Mouse (Mus musculus): ENCODE data around the gene Tmem248.

Tmem248 gene

DNA sequence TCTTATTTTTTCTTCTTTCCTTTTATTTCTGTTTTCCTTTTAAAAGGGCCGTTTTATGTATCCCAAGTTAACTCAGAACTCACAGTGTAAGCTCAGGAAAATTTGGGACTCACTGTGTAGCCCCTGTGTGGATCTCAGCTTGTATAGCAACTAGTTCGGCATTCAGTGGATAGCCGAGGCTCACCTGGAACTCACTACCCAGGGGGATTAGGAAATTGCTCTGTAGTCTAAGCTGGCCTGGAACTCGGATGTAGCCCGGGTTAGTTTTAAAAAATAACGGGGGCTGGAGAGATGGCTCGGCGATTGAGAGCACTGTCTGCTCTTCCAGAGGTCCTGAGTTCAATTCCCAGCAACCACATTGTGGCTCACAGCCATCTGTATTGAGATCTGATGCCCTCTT, 40.4 kb downstream of the Tmem248 start:
- no peak for DNase-seq (ENCODE audit: low read depth)

DNA sequence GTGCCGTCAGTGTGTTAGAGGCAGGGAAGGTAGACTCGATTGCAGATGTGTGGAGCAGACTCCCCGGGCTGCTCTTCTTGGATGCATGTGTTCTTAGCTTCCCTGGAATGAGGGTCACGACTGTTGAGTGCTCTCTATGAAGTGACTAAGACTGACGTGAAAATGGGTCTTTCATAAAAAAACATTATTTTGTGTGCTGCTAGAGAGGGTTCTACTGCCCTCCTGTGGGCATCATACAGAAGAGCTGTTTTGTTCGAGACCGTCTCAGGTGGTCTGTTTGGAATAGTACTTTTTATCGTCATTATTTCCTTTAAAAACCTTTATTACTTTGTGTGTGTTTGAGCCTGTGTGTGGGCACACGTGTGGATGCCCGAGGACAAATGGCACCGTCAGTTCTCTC, 46.6 kb downstream of the Tmem248 start:
- DNase-seq (ENCODE audit: low read depth), result peak; percentile 46

DNA sequence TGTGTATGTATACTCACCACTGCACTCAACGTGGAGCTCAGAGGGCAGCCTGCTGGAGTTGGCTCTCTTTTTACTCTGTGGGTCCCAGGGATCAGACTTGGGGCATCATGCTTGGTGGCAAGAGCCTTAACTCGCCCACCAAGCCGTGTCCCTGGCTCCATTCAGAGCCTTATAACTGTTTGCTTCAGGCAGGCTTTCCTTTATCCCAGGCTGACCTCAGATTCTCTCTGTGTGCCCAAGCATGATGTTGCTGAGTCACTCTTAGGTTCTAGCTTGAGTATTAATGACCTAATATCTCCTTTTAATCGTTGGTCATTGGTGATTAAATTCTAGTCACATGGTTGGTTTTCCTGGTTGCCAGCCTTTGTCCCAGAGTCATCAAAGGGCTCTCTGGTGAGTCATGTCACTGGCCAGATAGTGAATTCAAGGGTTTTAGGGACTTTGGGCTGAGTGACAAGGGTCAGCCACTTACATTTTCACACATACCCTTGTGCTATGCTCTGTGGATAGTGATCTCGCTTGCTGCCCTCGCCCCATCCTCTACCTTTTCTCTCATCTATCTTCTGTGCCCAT, 47.6 kb downstream of the Tmem248 start:
- DNase-seq (ENCODE audit: low read depth), result peak; percentile 29

DNA sequence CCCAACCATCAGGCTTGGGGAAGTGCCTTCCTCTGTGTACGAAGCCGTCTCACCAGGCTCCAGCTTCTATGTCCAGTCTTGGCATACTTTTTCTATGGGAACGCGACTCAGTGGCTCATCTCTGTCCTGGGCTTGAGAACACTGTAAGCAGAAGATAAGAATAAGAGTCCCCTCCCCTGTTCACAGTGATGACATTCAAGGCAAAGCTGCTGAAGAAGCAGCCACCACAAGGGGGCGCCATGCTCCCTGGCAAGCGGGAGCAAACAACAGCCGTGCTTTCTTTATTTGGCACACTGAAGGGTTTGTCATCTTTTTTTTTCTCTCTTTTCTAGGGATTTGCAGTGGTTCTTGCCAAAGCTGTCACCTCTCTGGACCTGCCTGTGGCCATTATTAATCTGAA, 49.8 kb downstream of the Tmem248 start:
- peak; percentile 49 for DNase-seq (ENCODE audit: low read depth)

DNA sequence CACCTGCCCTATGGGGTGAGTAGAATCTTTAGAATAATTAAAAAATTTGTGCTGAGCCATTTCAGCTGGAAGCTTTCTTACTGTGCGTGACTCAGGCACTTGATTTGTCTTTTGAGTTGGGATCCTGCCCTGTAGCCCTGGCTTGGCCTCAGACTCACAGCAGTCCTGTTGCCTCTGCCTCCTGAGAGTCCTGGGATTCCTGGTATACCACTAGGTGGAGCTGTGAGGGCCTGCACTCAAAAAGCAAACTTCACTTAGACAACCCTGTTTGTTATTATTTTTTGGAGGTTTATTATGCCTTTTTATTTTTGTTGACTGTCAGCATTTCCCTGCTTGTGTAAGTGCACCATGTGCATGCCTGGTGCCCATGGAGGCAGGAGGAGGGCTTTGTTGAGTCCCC, 50.4 kb downstream of the Tmem248 start:
- peak; percentile 69 for DNase-seq (ENCODE audit: low read depth)

DNA sequence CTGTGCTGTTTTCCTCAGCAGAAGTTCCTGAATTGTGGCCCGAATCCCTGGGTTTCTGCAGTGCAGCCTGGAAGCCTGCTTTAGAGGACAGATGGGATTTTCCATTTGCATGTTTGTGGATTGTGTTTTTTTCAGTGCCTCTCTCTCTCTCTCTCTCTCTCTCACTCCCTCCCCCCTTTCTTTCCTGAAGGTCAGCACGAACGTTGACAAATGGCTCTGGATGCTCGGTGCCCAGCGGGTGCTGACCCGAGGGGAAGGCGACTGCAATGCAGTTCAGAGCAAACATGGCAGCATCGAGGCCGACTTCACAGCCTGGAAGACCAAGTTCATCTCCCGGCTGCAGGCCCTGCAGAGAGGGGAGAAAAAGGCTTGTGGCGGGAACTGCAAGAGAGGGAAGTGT, 52.1 kb downstream of the Tmem248 start:
- no peak for DNase-seq (ENCODE audit: low read depth)

DNA sequence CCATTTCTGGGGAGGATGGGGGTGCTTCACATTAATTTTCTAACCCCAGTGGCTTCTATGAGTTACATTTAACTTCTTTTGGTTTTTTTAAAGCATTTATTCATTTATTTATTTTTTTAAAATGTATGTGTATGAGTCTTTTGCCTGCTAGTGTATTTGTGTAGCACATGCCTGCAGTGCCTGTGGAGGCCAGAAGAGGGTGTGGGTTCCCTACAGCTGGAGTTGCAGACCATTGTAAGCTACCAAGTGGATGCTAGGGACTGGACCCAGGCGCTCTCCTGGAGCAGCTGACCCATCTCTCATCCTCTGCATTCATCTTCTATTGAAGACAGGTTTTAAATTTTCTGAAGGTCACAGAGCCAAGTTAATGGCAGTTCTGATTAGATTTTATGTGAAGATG, 55.5 kb downstream of the Tmem248 start:
- DNase-seq (ENCODE audit: low read depth), result peak; percentile 35

DNA sequence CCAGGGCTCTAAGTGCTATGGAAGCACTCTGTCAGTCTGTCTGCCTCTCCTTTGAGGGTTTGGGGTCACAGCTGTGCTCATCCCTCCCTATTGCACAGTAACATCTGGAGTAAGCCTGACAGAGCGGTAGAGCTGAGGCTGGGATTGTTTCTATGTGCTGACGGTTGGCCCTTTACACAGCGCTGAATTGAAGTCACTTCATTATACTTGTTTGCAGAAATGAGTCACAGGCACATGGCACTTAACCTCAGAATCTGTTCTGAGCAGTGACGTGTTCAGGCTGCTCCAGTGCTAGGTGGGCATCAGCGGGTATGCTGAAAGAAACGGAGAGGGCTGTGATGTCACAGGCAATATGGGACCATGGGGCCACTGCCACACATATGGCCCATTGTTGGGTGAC, 56.2 kb downstream of the Tmem248 start:
- no peak for DNase-seq (ENCODE audit: low read depth)

DNA sequence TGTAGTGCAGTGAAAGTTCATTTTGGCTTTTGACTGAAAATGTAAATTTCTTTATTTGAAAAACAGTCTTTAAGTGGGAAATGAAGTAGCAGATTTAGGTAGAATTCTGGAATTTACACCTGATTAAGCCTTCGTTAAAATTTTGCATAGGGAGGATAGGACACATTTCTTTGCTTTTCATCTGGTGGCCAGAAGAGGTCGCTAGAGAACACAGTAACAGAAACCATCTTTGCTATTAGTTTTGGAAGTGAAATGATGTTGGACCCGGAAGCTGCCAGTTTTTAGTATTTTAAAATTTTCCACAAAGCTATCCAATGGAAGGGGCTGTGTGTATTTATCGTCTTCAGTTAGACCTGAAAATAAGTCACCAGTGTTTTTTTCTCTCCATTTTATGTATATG, 58.6 kb downstream of the Tmem248 start:
- peak; percentile 66 for DNase-seq (ENCODE audit: low read depth)

DNA sequence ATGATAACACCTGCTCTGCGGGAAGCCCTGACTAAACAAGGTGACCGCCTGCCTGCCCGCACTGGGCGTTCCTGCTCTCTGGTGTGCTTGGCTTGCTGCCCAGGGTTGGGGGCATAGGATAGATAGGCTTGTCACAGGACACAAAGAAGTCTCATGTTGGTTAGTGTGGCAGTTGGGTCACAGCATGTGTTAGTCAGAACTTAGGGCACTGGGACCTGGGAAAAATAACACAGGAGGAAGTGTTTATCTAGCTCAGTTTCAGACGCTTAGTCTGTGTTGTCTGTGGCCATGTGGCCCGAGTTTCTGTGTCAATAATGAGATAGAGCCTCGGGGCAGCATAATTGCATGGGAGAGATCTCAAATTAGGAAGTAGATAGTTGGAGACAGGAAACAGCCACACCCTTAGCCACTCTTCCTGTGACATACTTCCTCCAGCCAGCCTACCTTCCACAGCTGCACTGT, 61.2 kb downstream of the Tmem248 start:
- peak; percentile 43 for DNase-seq (ENCODE audit: low read depth)

DNA sequence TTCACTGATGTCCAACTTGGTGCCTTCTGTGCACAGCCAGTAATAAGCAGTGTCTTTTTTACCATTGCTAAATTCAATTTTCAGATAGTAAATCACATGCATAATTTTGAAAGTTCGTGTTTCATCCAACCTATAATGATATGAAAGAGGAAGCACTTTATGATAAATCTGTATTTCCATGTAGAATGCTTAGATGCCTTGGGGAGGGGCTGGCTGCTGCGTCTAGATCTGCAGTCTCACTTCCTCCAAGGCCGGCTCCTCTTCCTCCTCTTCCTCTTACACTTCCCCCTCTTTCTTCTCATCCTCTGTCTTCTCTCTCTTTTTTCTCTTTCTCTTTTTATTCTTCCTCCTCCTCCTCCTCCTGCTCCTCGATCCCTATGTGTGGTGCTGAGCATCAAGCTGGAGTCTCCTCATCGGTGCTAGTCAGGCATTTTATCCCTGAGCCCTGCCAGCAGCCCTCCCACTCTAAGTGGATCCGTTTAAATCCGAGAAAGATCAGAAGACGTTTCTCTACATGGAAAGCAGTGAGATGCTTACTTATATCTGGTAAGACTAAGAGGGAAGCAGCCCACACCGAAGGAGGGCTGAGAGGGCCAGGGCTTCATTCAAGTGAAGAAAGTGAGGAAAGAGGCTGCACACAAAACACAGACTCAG, 66.3 kb downstream of the Tmem248 start:
- DNase-seq (ENCODE audit: low read depth), result no peak

DNA sequence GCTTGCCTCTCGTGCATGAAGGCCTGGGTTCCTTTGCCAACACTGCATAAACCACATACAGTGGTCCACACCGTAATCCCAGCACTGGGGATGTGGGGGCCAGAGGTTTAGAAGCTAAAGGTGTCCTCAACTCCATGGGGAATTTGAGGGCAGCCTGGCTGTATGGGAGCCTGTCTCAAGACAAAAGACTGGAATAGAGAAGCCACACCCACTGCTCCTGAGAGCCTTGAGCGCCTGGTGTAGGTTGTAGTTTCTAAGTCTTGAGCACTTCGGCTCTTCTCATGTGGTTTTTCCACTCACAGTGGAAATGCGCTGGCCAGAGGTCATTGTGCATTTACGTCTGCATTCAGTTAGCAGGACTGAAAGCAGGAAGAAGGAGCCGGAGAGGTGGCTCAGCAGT, 71.2 kb downstream of the Tmem248 start:
- no peak for DNase-seq (ENCODE audit: low read depth)

DNA sequence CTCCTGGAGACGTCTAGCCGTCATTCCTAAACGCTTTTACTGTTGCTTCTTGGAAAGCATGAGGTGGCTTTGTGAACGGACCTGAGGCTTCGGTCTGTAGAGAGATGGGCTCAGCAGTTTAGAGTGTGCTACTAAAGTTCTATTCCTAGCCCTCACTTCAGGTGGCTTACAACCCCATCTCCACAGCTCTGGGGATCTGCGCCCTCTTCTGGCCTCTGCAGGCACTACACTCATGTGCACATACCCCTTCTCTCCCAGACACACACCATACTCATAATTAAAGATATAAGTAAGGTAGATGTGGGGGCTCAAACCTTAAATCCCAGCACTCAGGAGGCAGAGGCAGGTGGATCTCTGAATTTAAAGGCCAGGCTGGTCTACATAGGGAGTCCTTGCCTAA, 73.4 kb downstream of the Tmem248 start:
- DNase-seq (ENCODE audit: low read depth), result no peak

DNA sequence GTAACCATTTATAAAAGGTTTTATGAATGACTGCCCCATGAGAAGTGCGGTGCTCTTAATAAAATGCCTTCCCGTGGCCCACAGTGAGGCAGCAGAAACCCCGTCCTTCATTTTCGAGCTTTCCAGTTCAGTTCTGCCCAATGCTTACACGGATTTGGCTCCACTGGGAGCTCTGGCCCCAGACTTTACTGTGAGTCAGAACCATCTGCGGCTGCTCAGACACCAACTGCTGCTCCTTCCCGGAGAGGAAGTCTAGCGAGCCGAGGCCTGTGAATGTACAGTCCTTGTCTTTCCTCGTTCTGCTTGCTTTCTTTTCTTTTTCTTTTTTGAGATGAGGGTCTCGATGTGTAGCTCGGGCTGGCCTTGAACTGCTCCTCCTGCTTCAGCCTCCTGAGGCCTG, 73.9 kb downstream of the Tmem248 start:
- no peak for DNase-seq (ENCODE audit: low read depth)

DNA sequence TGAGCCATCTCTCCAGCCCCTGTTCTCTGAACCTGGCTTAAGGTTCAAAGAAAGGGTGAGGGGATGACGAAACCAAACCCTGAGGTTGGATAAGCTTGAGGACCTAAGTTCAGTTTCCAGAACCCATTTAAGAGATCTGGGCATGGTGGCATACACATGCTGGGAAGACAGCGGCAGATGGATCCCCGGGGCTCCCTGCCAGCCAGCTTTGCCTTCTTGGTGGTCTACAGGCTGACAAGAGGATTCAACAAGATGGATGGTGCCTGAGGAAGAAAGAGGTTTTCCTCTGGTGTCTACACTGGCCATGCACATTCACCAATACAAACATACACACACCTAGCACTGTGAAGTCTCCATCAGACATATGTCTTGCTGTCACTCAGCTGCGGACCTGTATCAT, 76.1 kb downstream of the Tmem248 start:
- no peak for DNase-seq (ENCODE audit: low read depth)

Data from 416B (cell line).